Mouse (Mus musculus): Measurements from ENCODE around the gene D930048N14Rik. TPM values are rescaled to one million over a fixed set of nuclear protein-coding genes. Genes with fewer than 3 reads are reported as not detected.

D930048N14Rik gene
- total RNA-seq, 4 experiments from 2014 or later, result 0.15 to 0.19 (median 0.19) TPM; not detected in 1

GRCm38 (mm10) chr11:51694984-51695383 lies 44.2 kb downstream of the D930048N14Rik start:
- DNase-seq (ENCODE audit: low spot score in 2 of 2), result no peak

GRCm38 (mm10) chr11:51702831-51703230 lies 52.1 kb downstream of the D930048N14Rik start:
- DNase-seq (ENCODE audit: low spot score in 2 of 2), result no peak

- no peak for DNase-seq (ENCODE audit: low spot score in 2 of 2)
Measured at GRCm38 (mm10) chr11:51703379-51703998, 52.7 kb downstream of the D930048N14Rik start.

GRCm38 (mm10) chr11:51706451-51706850 lies 55.7 kb downstream of the D930048N14Rik start:
- DNase-seq (ENCODE audit: low spot score in 2 of 2), result no peak

- no peak for DNase-seq (ENCODE audit: low spot score in 2 of 2)
Measured at GRCm38 (mm10) chr11:51707080-51707479, 56.3 kb downstream of the D930048N14Rik start.

Other genes with a start within 250 kb of the D930048N14Rik start
- 10 to 100 TPM in 3 of 4 experiments, 1 to 10 TPM in 1; 9.4 to 13.5 (median 12.8) TPM for gene Phykpl, start 66.2 kb upstream of the D930048N14Rik start, total RNA-seq (2022)
- 100 to 1,000 TPM in 2 of 4 experiments, 10 to 100 TPM in 2; 91.0 to 116 (median 101) TPM for gene Hnrnpab, start 44.1 kb upstream of the D930048N14Rik start, total RNA-seq (2022)
- 10 to 100 TPM; 23.0 to 28.1 (median 25.8) TPM for gene Nhp2, start 31.2 kb upstream of the D930048N14Rik start, total RNA-seq (2022)
- gene Rmnd5b, start 15.1 kb upstream of the D930048N14Rik start, total RNA-seq (2022), result 10 to 100 TPM; 10.5 to 13.0 (median 12.3) TPM
- gene N4bp3, start 112 bp upstream of the D930048N14Rik start, total RNA-seq (2022), result 1 to 10 TPM; 2.0 to 3.1 (median 2.5) TPM
- 10 to 100 TPM; 45.1 to 53.9 (median 49.0) TPM for gene 0610009B22Rik, start 37.9 kb downstream of the D930048N14Rik start, total RNA-seq (2022)
- 10 to 100 TPM; 34.7 to 51.4 (median 36.2) TPM for gene Sec24a, start 112.7 kb downstream of the D930048N14Rik start, total RNA-seq (2022)
- 100 to 1,000 TPM; 497 to 597 (median 580) TPM for gene Sar1b, start 112.7 kb downstream of the D930048N14Rik start, total RNA-seq (2022)
- gene Jade2, start 206.7 kb downstream of the D930048N14Rik start, total RNA-seq (2022), result 10 to 100 TPM in 1 of 4 experiments, 1 to 10 TPM in 3; 4.4 to 10.0 (median 9.1) TPM

All from gastrocnemius, adult 8-10 months (tissue).